23 mouse cellular contexts compared by ENCODE assay signal in genomic region chr17:80083223-80083622, GRCm38 (mm10). TPM values are rescaled to one million over a fixed set of nuclear protein-coding genes. Genes with fewer than 3 reads are reported as not detected.
DNase-seq lines count a peak whose midpoint lies in the region; ATAC-seq and TF ChIP-seq lines count a peak whose summit lies in the region.
"Had no signal": no experiment of that assay in that cellular context is flagged by ENCODE, and none has a peak within 500 bp of the region (broad histone marks: within the 10 kb centered on the region; RNA-seq: fewer than 3 reads in every experiment).

No protein-coding gene starts in this region.

- H3K27me3 ChIP-seq in lung, postnatal 0 days (replicated peaks; ENCODE audit: insufficient read depth, low read length), result no peaks in the 10 kb centered on the region
- H3K27me3 ChIP-seq in forebrain, embryonic 11.5 days (ENCODE audit: control insufficient read depth, insufficient read depth, low read length), result no peaks in the 10 kb centered on the region
- H3K27me3 ChIP-seq: embryonic facial prominence, embryonic 15.5 days; forebrain, embryonic 15.5 days; heart, embryonic 12.5 days had no signal

- no peaks in the 10 kb centered on the region for H3K9me3 ChIP-seq in lung, postnatal 0 days (ENCODE audit: low read length)
- H3K9me3 ChIP-seq in forebrain, embryonic 11.5 days (ENCODE audit: control insufficient read depth, low read length), result peaks cover 2% of the 10 kb centered on the region; the same call in 1 of the 2 replicates
- H3K9me3 ChIP-seq: embryonic facial prominence, embryonic 15.5 days; forebrain, embryonic 10.5 days; forebrain, embryonic 15.5 days had no signal

- no peak for DNase-seq in layer of hippocampus, adult 2 months (ENCODE audit: low spot score in 2 of 2)
- DNase-seq in layer of hippocampus, postnatal 36 days, result no peak
- peak; percentile 49 for DNase-seq in lung, postnatal 0 days (ENCODE audit: low spot score)
- DNase-seq in lung, postnatal 10 days, result no peak
- no peak for DNase-seq in forebrain, embryonic 11.5 days (ENCODE audit: low spot score)
- DNase-seq: adrenal gland, postnatal 14 days; B cell, adult 2 months; cerebellum, adult 11 months; cerebellum, adult 8-10 months; cerebellum, postnatal 14 days; embryo, embryonic 11 days; gastrocnemius, postnatal 14 days had no signal

- ATAC-seq in lung, postnatal 0 days, result no peak
- peak; percentile 82 for ATAC-seq in megakaryocyte progenitor cell, adult 5-6 weeks (replicated peaks; ENCODE audit: poor library complexity)
- ATAC-seq in CD4-positive, CD25-positive, alpha-beta regulatory T cell, adult 4 months, result no peak
- ATAC-seq in forebrain, embryonic 11.5 days (replicated peaks; ENCODE audit: low FRiP score), result no peak
- ATAC-seq: forebrain, embryonic 15.5 days had no signal

- H3K4me1 ChIP-seq in lung, postnatal 0 days (ENCODE audit: insufficient read depth, low read depth, low read length), result no peaks in the 10 kb centered on the region
- H3K4me1 ChIP-seq in bone marrow macrophage, adult 2 months (ENCODE audit: control insufficient read depth, insufficient read depth, low read length), result peaks cover 14% of the 10 kb centered on the region
- H3K4me1 ChIP-seq in forebrain, embryonic 11.5 days (replicated peaks; ENCODE audit: control insufficient read depth, insufficient read depth, low read length), result no peaks in the 10 kb centered on the region
- H3K4me1 ChIP-seq: embryonic facial prominence, embryonic 15.5 days; forebrain, embryonic 10.5 days; forebrain, embryonic 15.5 days; hindbrain, embryonic 10.5 days had no signal

- no peaks in the 10 kb centered on the region for H3K36me3 ChIP-seq in lung, postnatal 0 days (ENCODE audit: insufficient read depth, low read length)
- no peaks in the 10 kb centered on the region for H3K36me3 ChIP-seq in forebrain, embryonic 11.5 days (ENCODE audit: control insufficient read depth, insufficient read depth, low read length)
- H3K36me3 ChIP-seq: embryonic facial prominence, embryonic 15.5 days; forebrain, embryonic 10.5 days; forebrain, embryonic 15.5 days; heart, embryonic 12.5 days; hindbrain, embryonic 10.5 days had no signal

- TF ChIP-seq POLR2A in bone marrow macrophage, adult 2 months (IDR thresholded peaks at IDR 0.05; ENCODE audit: borderline replicate concordance, low read depth, low read length), result no peak

- no peak for TF ChIP-seq EP300 in lung, postnatal 0 days (IDR thresholded peaks at IDR 0.05)

- no peak overlapping the region for H3K9ac ChIP-seq in lung, postnatal 0 days (replicated peaks; ENCODE audit: low read depth)
- H3K9ac ChIP-seq in forebrain, embryonic 11.5 days (ENCODE audit: low read length), result no peak overlapping the region
- H3K9ac ChIP-seq: embryonic facial prominence, embryonic 15.5 days; forebrain, embryonic 15.5 days; heart, embryonic 12.5 days; hindbrain, embryonic 14.5 days had no signal

- H3K27ac ChIP-seq in layer of hippocampus, adult 2 months, result 0 out of 2 replicates have a peak overlapping the region, but pooled peaks have one; percentile 59
- no peak overlapping the region for H3K27ac ChIP-seq in lung, postnatal 0 days (ENCODE audit: low read length)
- H3K27ac ChIP-seq in bone marrow macrophage, adult 2 months (ENCODE audit: insufficient read depth, low read depth, low read length), result peak overlapping the region; percentile 89
- H3K27ac ChIP-seq in forebrain, embryonic 11.5 days (ENCODE audit: low read depth, low read length), result no peak overlapping the region
- H3K27ac ChIP-seq: embryonic facial prominence, embryonic 15.5 days; forebrain, embryonic 10.5 days; forebrain, embryonic 15.5 days; hindbrain, embryonic 10.5 days; hindbrain, embryonic 14.5 days had no signal

- no peak overlapping the region for H3K4me3 ChIP-seq in layer of hippocampus, adult 2 months
- H3K4me3 ChIP-seq in lung, postnatal 0 days (ENCODE audit: low read depth, low read length), result no peak overlapping the region
- no peak overlapping the region for H3K4me3 ChIP-seq in bone marrow macrophage, adult 2 months (ENCODE audit: insufficient read depth, low read length)
- no peak overlapping the region for H3K4me3 ChIP-seq in forebrain, embryonic 11.5 days (ENCODE audit: low read depth, low read length)
- H3K4me3 ChIP-seq: embryonic facial prominence, embryonic 15.5 days; erythroblast, embryonic 14.5 days; forebrain, embryonic 10.5 days; forebrain, embryonic 15.5 days; heart, embryonic 12.5 days; hindbrain, embryonic 10.5 days had no signal

- WGBS in lung, postnatal 0 days, result 55% methylated on average over 6 of the region's 6 CpGs
- WGBS in forebrain, embryonic 11.5 days, result 74% methylated on average over 6 of the region's 6 CpGs

- no peak for TF ChIP-seq CTCF in layer of hippocampus, adult 2 months (conservative IDR thresholded peaks at IDR 0.05)
- TF ChIP-seq CTCF in lung, postnatal 0 days (IDR thresholded peaks at IDR 0.05), result no peak
- TF ChIP-seq CTCF in bone marrow macrophage, adult 2 months (IDR thresholded peaks at IDR 0.05; ENCODE audit: low read depth, low read length), result no peak

- H3K4me2 ChIP-seq in lung, postnatal 0 days (replicated peaks; ENCODE audit: low read depth, low read length), result no peak overlapping the region
- no peak overlapping the region for H3K4me2 ChIP-seq in forebrain, embryonic 11.5 days (ENCODE audit: low read depth, low read length, severe bottlenecking)
- H3K4me2 ChIP-seq: embryonic facial prominence, embryonic 15.5 days; forebrain, embryonic 15.5 days; heart, embryonic 12.5 days; hindbrain, embryonic 14.5 days had no signal

RNA-seq across cellular contexts. Expression of gene Hnrnpll, which starts 21.1 kb away (rescaled TPM):
- total RNA-seq in layer of hippocampus, adult 2 months (2021), result 10 to 100 TPM; 62.8 to 67.1 TPM
- total RNA-seq in layer of hippocampus, postnatal 36 days (2021), result 10 to 100 TPM; 62.3 to 66.0 TPM
- polyA plus RNA-seq in lung, postnatal 0 days (2015; fragmentation: Nextera tagmentation; extraction: Ambion mirVana), result 30.2 and 31.2 TPM in 2 replicates
- 44.9 and 47.7 TPM in 2 replicates for polyA plus RNA-seq in bone marrow macrophage, adult 2 months (2012; ENCODE audit: insufficient read depth, insufficient read length, missing spikeins)
- 106 and 109 TPM in 2 replicates for total RNA-seq in megakaryocyte progenitor cell, adult 5-6 weeks (2015)
- total RNA-seq in megakaryocyte progenitor cell, adult 5-6 weeks (2017), result 55.6 and 61.3 TPM in 2 replicates
- 10 to 100 TPM; 23.0 to 30.2 TPM for polyA plus RNA-seq in CD4-positive, CD25-positive, alpha-beta regulatory T cell, adult 4 months (2017; shearing (Covaris generic))
- polyA plus RNA-seq in forebrain, embryonic 11.5 days (2014; fragmentation: Nextera tagmentation; extraction: Ambion mirVana), result 127 TPM in 2 replicates

RNA-seq across cellular contexts. Expression of gene Galm, which starts 44.0 kb away (rescaled TPM):
- 1 to 10 TPM; 3.8 to 5.4 TPM for total RNA-seq in layer of hippocampus, adult 2 months (2021)
- total RNA-seq in layer of hippocampus, postnatal 36 days (2021), result 1 to 10 TPM; 4.1 to 4.5 TPM
- polyA plus RNA-seq in lung, postnatal 0 days (2015; fragmentation: Nextera tagmentation; extraction: Ambion mirVana), result 7.5 and 8.6 TPM in 2 replicates
- 18.1 and 18.2 TPM in 2 replicates for polyA plus RNA-seq in bone marrow macrophage, adult 2 months (2012; ENCODE audit: insufficient read depth, insufficient read length, missing spikeins)
- total RNA-seq in megakaryocyte progenitor cell, adult 5-6 weeks (2015), result 5.9 and 7.6 TPM in 2 replicates
- total RNA-seq in megakaryocyte progenitor cell, adult 5-6 weeks (2017), result 4.5 and 6.7 TPM in 2 replicates
- 10 to 100 TPM; 51.3 to 58.6 TPM for polyA plus RNA-seq in CD4-positive, CD25-positive, alpha-beta regulatory T cell, adult 4 months (2017; shearing (Covaris generic))
- polyA plus RNA-seq in forebrain, embryonic 11.5 days (2014; fragmentation: Nextera tagmentation; extraction: Ambion mirVana), result 11.2 and 12.5 TPM in 2 replicates
- total RNA-seq: MEL had no signal
- polyA plus RNA-seq: erythroblast, embryonic 14.5 days had no signal

Comparison
In these comparisons a context has a peak if more than half of its experiments do, and no peak if none do; other contexts are left out.
1. H3K27ac ChIP-seq: peak in layer of hippocampus, adult 2 months (single experiment) and bone marrow macrophage, adult 2 months (single experiment); none in lung, postnatal 0 days (single experiment) and forebrain, embryonic 11.5 days (single experiment).